Mouse (Mus musculus) spleen, embryonic (tissue): Measurements from ENCODE around the gene Stard10.

Source experiments
- CTCF ChIA-PET: fragments of 350-600 bp; sonication (Branson Sonifier 250); formaldehyde crosslinking; loops from one replicate; lab custom pipeline; 2022; lab: Charles Lee

Gene Stard10

GRCm38 (mm10) chr7:101301881-101302456, 14.9 kb upstream of the Stard10 start, which contains the start of gene Atg16l2:
Gene Atg16l2, minus strand, starts transcription at chr7:101302251.
- CTCF ChIA-PET = interaction anchor here (0.6 to 1.3 kb wide), 5 partner anchors 14 to 182 kb away, joined by 3 to 10 read pairs (median 3); no protein-coding TSS in a partner anchor

- CTCF ChIA-PET = interaction anchor here (0.6 kb wide), 1 partner anchor 182 kb away, joined by 3 read pairs; no protein-coding TSS in a partner anchor
Measured at GRCm38 (mm10) chr7:101302691-101303090, 14.2 kb upstream of the Stard10 start.

- CTCF ChIA-PET = no interaction called here
Measured at GRCm38 (mm10) chr7:101306841-101307240, 10.0 kb upstream of the Stard10 start.

DNA sequence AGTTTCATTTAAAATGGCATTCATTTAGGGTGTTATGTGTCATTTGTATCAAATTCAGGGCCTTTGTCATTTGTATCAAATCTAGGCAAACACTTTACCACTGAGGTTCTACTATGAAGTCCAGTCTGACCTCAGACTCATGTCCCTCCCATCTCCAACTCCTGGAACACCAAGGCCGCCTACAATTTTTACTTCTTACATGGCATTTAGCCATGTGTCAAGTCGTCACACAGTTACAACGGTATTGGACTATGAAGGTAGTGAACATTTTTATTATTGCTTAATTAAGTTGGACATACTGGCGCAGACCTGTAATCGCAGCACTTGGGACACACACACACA, 6.9 kb upstream of the Stard10 start:
- CTCF ChIA-PET = interaction anchor here (2.0 kb wide), 1 partner anchor 53 kb away, joined by 12 read pairs; no protein-coding TSS in a partner anchor

- CTCF ChIA-PET = interaction anchor here (0.6 to 2.0 kb wide), 5 partner anchors 52 to 297 kb away, joined by 3 to 12 read pairs (median 4); no protein-coding TSS in a partner anchor
Measured at GRCm38 (mm10) chr7:101310327-101311028, 6.4 kb upstream of the Stard10 start.

- CTCF ChIA-PET = interaction anchor here (0.6 to 2.0 kb wide), 4 partner anchors 51 to 298 kb away, joined by 3 to 12 read pairs (median 6); no protein-coding TSS in a partner anchor
Measured at GRCm38 (mm10) chr7:101311061-101311460, 5.8 kb upstream of the Stard10 start.

DNA sequence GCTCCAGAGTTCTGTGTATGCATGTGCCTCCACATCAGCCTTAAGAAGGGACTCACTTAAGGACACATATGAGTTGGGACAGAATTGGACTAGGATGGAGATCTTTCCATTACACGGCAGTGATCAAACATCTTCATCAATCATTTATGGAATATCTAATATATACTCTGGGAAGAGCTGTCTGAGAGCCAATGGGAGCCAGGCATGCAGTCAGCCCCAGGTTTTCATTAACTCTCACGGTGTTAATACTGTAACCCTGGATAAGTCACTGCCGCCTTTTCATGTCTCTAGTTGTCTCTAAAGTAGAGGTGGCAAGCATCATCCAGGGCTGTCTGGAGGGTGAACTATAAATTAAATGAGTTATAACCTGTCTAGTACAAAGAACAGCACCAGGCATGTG, 3.9 kb upstream of the Stard10 start:
- CTCF ChIA-PET = interaction anchor here (0.6 kb wide), 1 partner anchor 65 kb away, joined by 6 read pairs; no protein-coding TSS in a partner anchor

GRCm38 (mm10) chr7:101314396-101314795, 2.5 kb upstream of the Stard10 start:
- CTCF ChIA-PET = no interaction called here

- CTCF ChIA-PET = no interaction called here
Measured at GRCm38 (mm10) chr7:101315699-101316098, 1.2 kb upstream of the Stard10 start.

- CTCF ChIA-PET = no interaction called here
Measured at GRCm38 (mm10) chr7:101316591-101317001, 290 bp upstream of the Stard10 start.

DNA sequence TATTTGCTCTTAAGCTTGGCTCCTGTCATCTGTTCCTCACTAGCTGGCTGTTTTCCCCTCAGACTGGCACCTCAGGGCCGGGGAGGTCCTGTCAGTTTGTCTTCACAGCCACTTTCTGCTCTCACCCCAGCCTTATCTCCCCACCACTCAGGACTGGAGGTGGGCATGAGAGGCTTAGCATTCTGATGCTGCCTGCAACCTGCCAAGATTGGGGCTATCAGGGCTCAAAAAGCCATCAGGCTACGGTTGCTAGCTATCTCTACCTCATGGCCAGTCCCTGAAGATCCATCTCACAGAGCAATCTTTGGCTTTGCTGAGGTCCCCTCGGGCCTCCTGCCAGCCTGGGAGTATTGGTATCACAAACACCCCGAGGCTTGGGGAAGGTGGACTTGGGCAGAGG, 2.0 kb downstream of the Stard10 start:
- CTCF ChIA-PET = no interaction called here

DNA sequence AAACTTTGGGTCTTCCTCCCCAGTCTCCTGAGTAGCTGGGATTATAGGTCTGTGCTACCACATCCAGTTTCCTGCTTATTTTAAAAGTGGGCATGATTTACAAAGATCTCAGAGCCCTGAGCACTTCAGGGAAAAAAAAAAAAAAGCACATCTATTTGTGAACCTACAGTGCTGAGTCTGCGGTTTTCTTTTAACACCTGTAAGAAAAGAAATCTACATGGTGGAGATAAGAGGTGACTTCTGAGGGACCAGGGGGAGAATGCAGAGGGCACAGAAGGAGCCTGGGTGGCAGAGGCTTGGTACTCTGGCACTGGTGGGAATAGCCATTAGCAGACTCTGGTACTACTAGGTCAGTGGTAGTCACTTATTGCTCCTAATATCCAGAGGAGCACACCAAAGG, 2.9 kb downstream of the Stard10 start:
- CTCF ChIA-PET = interaction anchor here (0.7 kb wide), 1 partner anchor 23 kb away, joined by 12 read pairs; no protein-coding TSS in a partner anchor

- CTCF ChIA-PET = interaction anchor here (0.7 kb wide), 1 partner anchor 176 kb away, joined by 3 read pairs; no protein-coding TSS in a partner anchor
Measured at GRCm38 (mm10) chr7:101320399-101321217, 3.7 kb downstream of the Stard10 start.

- CTCF ChIA-PET = interaction anchor here (0.7 kb wide), 1 partner anchor 177 kb away, joined by 3 read pairs; no protein-coding TSS in a partner anchor
Measured at GRCm38 (mm10) chr7:101321218-101321827, 4.4 kb downstream of the Stard10 start.

GRCm38 (mm10) chr7:101323141-101323594, 6.3 kb downstream of the Stard10 start:
- CTCF ChIA-PET = no interaction called here

- CTCF ChIA-PET = no interaction called here
Measured at GRCm38 (mm10) chr7:101324142-101324962, 7.5 kb downstream of the Stard10 start.

- CTCF ChIA-PET = interaction anchor here (0.6 kb wide), 1 partner anchor 33 kb away, joined by 3 read pairs; no protein-coding TSS in a partner anchor
Measured at GRCm38 (mm10) chr7:101326006-101326405, 9.1 kb downstream of the Stard10 start.

DNA sequence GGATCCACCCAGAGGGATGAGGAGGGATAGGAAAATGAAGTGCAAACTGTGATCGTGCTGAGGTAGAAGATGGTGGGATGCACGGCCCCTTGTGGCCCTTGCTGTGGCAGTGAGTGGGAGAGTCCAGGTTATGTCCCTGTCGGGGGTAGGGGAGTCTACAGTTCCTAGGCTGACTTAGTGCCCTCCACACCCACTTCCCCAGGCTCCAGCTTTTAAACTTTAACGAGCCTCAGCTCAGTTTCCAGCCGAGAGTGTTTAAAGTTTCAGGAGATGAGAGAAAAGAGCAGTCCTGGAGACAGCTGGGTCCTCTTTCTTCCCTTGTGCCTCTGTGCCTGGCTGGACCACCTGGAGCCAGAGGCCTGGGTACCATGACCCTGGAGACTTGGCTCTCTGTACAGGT, 10.4 kb downstream of the Stard10 start:
- CTCF ChIA-PET = interaction anchor here (1.1 kb wide), 1 partner anchor 17 kb away, joined by 3 read pairs; no protein-coding TSS in a partner anchor

DNA sequence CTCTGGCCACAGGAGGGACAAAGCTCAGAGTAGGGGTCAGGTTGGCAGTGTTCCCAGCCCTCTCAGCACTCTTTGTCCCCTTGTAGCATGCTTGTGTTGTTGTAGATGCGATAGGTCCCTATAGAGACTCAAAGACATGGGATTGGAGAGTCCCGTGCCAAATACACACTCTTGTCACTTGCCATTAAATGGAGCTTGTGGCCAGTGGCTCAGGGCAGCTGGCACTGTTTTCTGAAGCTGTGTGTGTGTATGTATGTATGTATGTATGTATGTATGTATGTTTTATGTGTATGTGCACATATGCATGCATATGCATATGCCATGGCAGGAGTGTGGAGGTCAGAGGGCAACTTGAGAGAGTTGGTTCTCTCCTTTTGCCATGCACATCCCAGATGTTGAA, 10.9 kb downstream of the Stard10 start:
- CTCF ChIA-PET = no interaction called here

GRCm38 (mm10) chr7:101328621-101329158, 11.8 kb downstream of the Stard10 start:
- CTCF ChIA-PET = no interaction called here
